Mouse (Mus musculus): ENCODE measurements around the gene Zfp658. TPM values are rescaled to one million over a fixed set of nuclear protein-coding genes. Genes with fewer than 3 reads are reported as not detected.

The Zfp658 gene
- polyA plus RNA-seq, 1 experiment = 10.3 TPM

DNA sequence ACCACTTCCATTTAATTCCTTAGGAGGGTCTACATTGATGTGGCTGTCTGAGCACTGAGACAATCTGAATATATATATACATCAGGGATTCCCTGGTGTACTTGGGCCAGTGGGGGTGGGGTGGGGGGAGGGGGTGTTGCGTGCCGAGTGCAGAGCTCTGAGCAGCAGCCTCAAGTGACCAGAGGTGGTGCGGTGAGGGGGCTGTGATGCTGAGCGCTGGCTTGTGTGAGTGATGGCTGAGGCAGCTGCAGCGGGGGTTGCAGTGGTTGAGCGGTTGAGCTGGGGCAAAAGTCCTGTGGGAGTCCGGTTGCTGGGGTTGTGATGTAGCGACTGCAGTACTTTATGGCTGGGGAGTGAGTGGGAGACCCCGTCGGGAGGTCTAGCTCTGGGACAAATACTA is 61.8 kb downstream of the Zfp658 start:
- TF ChIP-seq CTCF (IDR thresholded peaks at IDR 0.05; ENCODE audit: borderline replicate concordance, insufficient read depth, low read depth, low read length) = no peak
- TF ChIP-seq POLR2A (IDR thresholded peaks at IDR 0.05; ENCODE audit: borderline replicate concordance, insufficient read depth, low read length) = no peak
- Histone ChIP-seq H3K4me3 (replicated peaks; ENCODE audit: insufficient read depth, low read depth, low read length) (no peak overlapping the region), H3K4me1 (ENCODE audit: control insufficient read depth, insufficient read depth, low read length) (no peaks in the 10 kb centered on the region), H3K27me3 (ENCODE audit: control insufficient read depth, insufficient read depth, low read length) (no peaks in the 10 kb centered on the region), H3K27ac (ENCODE audit: insufficient read depth, low read length) (no peak overlapping the region)
- no peak for DNase-seq
- WGBS = 10% methylated on average over 10 of the region's 10 CpGs

Other genes starting within 250 kb of the Zfp658 start
- gene Zfp715, start 249.0 kb upstream of the Zfp658 start, polyA plus RNA-seq (2012; rRNA removed) = 17.1 and 19.5 TPM in 2 replicates
- 0.14 and 0.31 TPM in 2 replicates for gene Siglecf, start 210.9 kb upstream of the Zfp658 start, polyA plus RNA-seq (2012; rRNA removed)
- gene Siglecg, start 154.1 kb upstream of the Zfp658 start, polyA plus RNA-seq (2012; rRNA removed) = 0.19 and 0.52 TPM in 2 replicates
- gene Lim2, start 134.6 kb upstream of the Zfp658 start, polyA plus RNA-seq (2012; rRNA removed) = not detected in 2 replicates
- gene Nkg7, start 125.2 kb upstream of the Zfp658 start, polyA plus RNA-seq (2012; rRNA removed) = 0.25 and 0.27 TPM in 2 replicates
- gene Cldnd2, start 121.5 kb upstream of the Zfp658 start, polyA plus RNA-seq (2012; rRNA removed) = not detected in 2 replicates
- gene Etfb, start 118.2 kb upstream of the Zfp658 start, polyA plus RNA-seq (2012; rRNA removed) = 102 and 105 TPM in 2 replicates
- 0.14 and 0.88 TPM in 2 replicates for gene Gm45233, start 118.1 kb upstream of the Zfp658 start, polyA plus RNA-seq (2012; rRNA removed)
- 1.9 and 2.4 TPM in 2 replicates for gene Vsig10l, start 99.1 kb upstream of the Zfp658 start, polyA plus RNA-seq (2012; rRNA removed)
- gene Iglon5, start 72.2 kb upstream of the Zfp658 start, polyA plus RNA-seq (2012; rRNA removed) = 79.6 and 82.4 TPM in 2 replicates
- not detected in 2 replicates for gene 4931406B18Rik, start 56.3 kb upstream of the Zfp658 start, polyA plus RNA-seq (2012; rRNA removed)
- gene Cd33, start 17.8 kb upstream of the Zfp658 start, polyA plus RNA-seq (2012; rRNA removed) = 1.9 and 2.4 TPM in 2 replicates
- 11.6 and 13.2 TPM in 2 replicates for gene Zfp719, start 17.4 kb downstream of the Zfp658 start, polyA plus RNA-seq (2012; rRNA removed)
- gene Zfp819, start 44.9 kb downstream of the Zfp658 start, polyA plus RNA-seq (2012; rRNA removed) = 0.05 and 0.10 TPM in 2 replicates
- 0.13 TPM in 1 of 2 replicates, not detected in the other for gene Ceacam18, start 72.5 kb downstream of the Zfp658 start, polyA plus RNA-seq (2012; rRNA removed)
- gene Siglece, start 97.9 kb downstream of the Zfp658 start, polyA plus RNA-seq (2012; rRNA removed) = 0.44 and 0.54 TPM in 2 replicates
- gene Ctu1, start 109.8 kb downstream of the Zfp658 start, polyA plus RNA-seq (2012; rRNA removed) = 9.2 and 10.0 TPM in 2 replicates
- gene Klk14, start 128.2 kb downstream of the Zfp658 start, polyA plus RNA-seq (2012; rRNA removed) = not detected in 2 replicates
- gene Klk13, start 150.3 kb downstream of the Zfp658 start, polyA plus RNA-seq (2012; rRNA removed) = not detected in 2 replicates
- gene Klk12, start 206.6 kb downstream of the Zfp658 start, polyA plus RNA-seq (2012; rRNA removed) = not detected in 2 replicates
- not detected in 2 replicates for gene Klk11, start 212.3 kb downstream of the Zfp658 start, polyA plus RNA-seq (2012; rRNA removed)
- gene Klk10, start 218.8 kb downstream of the Zfp658 start, polyA plus RNA-seq (2012; rRNA removed) = 0.20 and 0.24 TPM in 2 replicates
- gene Klk9, start 229.6 kb downstream of the Zfp658 start, polyA plus RNA-seq (2012; rRNA removed) = 0.07 and 0.11 TPM in 2 replicates
- 1.6 and 1.9 TPM in 2 replicates for gene Klk8, start 235.3 kb downstream of the Zfp658 start, polyA plus RNA-seq (2012; rRNA removed)
- gene Klk7, start 249.0 kb downstream of the Zfp658 start, polyA plus RNA-seq (2012; rRNA removed) = not detected in 2 replicates

Data from cerebellum, adult 2 months (tissue).